Mouse (Mus musculus) embryonic fibroblast, embryonic 13.5 days (primary cell): Measurements from ENCODE around the gene Mgat4a.

ENCODE experiments used
- CTCF ChIP-seq: IDR thresholded peaks from 2 replicates; pipeline ENCODE4 v1.5.1; 2011; ENCODE audit warnings: mild to moderate bottlenecking, control low read depth, low read length, moderate library complexity, borderline replicate concordance; ENCODE audit not compliant: insufficient read depth
- POLR2A ChIP-seq: IDR thresholded peaks from 2 replicates; pipeline ENCODE4 v1.6.1; 2011; ENCODE audit warnings: low read depth, mild to moderate bottlenecking, control low read depth, low read length, moderate library complexity

GRCm38 (mm10) chr1:37533181-37533580 lies 7.6 kb downstream of the Mgat4a start:
- TF ChIP-seq CTCF (no peak), POLR2A (no peak)
